Mouse (Mus musculus) layer of hippocampus, adult 8-10 months (tissue): Measurements from ENCODE around the gene Prss43. TPM values are rescaled to one million over a fixed set of nuclear protein-coding genes. Genes with fewer than 3 reads are reported as not detected.
"Not testable (repeated sequence)": the region's sequence is repeated elsewhere in the genome, so short reads cannot be mapped to it uniquely, and the experiment has no call there.

ENCODE experiments used
- DNase-seq, 2 experiments: peaks; one replicate each; pipeline ENCODE4 v3.0.0; 2022; ENCODE audit warnings: low spot score in 2 of 2
- total RNA-seq, 4 experiments: library from RNA; stranded (reverse); gene quantifications; 2 replicates each; pipeline ENCODE4 v1.2.4; 2022

Gene Prss43
- under 1 TPM in 2 of 4 experiments, not detected in 2; 0.23 to 0.39 TPM for total RNA-seq

DNA sequence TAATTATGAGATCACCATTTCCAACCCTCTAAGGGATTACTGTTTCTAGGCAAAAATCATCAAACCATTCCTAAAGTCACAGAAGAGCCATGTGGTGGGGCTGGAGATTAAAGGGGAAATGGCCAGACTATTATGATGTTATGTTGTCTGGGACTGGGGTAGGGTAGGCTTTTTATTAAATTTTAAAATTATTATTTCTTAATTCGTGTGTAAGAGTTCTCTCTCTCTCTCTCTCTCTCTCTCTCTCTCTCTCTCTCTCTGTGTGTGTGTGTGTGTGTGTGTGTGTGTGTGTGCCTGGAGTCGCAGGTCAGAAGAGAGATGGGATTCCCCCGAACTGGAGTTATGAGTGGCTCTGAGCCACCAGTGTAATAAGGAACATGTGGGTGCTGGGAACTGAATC is at the start of gene Prss43:
TSS of gene Prss43 (plus strand) at position 301 of the 400 bp plus-strand sequence.
- no peak for DNase-seq

DNA sequence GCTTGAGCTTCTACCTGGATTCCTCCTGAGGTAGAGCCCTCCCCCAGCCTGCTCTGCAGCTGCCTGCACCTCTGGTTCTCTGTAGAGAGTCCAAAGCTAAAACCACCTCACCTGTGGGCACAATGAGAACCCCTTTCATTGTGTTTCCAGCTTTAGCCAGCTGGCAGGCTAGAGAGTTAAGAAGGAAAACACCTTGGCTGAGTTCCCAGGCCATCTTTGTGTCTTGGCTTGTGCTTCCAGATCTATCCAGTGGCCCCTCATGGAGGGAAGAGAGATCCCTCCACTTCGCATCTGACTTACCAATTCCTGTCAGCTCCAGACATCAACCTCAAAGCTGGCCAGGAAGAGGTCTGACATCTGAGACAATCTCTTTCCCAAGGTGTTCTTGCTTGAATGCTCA is 48.4 kb upstream of the Prss43 start:
- no peak for DNase-seq

- no peak for DNase-seq
These were observed 47.9 kb upstream of the Prss43 start for GRCm38 (mm10) chr9:110778559-110778958.

GRCm38 (mm10) chr9:110779242-110779913 is 47.1 kb upstream of the Prss43 start:
- no peak for DNase-seq

- DNase-seq = peak; percentile 84 to 93
These were observed 45.2 kb upstream of the Prss43 start for GRCm38 (mm10) chr9:110781256-110781721.

DNA sequence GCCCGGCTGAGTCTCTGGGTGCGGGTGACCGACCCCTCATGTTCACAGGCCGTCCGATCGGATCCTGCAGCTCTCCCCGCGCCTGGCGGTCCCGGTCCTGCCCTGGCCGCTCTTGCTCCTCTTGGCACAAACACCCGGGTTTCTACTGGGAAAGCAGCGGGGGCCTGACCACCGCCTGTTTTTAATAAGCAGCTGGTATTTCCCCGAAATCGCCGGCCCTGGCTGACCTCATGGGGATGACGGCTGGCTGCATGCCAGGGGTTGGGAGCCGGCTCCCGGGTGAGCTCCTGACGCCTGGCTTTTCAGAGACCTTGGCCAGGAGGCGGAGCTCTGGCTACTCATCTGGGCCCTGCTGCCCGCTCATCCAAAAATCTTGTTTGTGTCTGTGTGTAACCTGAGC is 44.8 kb upstream of the Prss43 start:
- DNase-seq = peak; percentile 74

- no peak for DNase-seq
These were observed 42.9 kb upstream of the Prss43 start for GRCm38 (mm10) chr9:110783611-110784010.

- DNase-seq = no peak
These were observed 38.3 kb upstream of the Prss43 start for GRCm38 (mm10) chr9:110788169-110788568.

DNA sequence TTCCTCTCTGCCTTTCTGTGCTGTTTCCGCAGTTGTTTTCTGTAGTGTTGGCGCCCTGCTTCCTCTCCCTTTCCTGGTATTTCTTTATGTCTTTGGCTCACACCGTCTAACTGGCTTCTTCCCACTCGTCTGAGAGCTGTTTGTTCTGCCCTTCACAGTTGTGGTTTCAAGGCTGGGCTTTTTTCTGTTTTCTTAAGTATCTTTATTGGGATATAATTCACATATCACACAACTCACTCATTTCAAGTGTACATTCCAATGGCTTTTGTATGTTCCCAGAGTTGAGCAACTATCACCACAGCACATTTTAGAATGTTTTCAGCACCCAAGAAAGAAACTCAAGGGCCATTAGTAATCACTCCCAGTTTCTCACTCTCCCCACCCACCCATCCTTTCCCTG is 36.0 kb upstream of the Prss43 start:
- DNase-seq = no peak

DNA sequence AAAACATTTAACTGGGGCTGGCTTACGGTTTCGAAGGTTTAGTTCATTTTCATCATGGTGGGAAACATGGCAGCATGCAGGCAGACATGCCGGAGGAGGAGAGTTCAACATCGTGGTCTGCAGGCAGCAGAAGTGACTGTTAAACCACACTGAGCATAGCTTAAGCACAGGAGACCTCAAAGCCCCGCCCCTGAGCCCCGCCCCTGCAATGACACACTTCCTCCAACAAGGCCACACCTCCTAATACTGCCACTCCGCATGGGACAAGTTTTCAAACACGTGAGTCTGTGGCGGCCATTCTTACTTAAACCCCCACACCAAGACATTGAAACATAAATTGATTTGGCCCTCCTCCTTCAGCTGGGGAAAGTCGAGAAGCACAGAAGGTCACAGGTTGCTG is 29.5 kb upstream of the Prss43 start:
- DNase-seq = no peak

DNA sequence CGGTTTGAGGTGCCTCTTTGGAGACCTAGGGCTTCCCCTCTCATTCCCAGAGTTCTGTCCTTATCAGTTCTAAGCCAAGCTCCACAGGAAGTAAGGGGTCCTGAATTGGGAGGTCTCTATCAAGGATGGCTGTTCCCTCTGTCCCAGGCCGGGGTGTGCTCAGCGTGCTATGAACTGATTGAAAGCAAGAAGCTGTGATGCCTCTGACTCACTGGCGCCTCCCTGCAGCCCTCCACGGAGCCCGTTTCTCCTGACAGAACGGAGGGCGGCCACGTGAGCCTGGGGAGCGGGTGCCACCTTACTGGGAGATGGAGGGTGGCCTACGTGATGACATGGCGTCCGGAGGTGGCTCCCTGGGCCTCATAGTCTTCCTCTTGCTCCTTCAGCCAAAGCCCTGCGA is 28.6 kb upstream of the Prss43 start, which contains the start of gene Prss42:
TSS of gene Prss42 (plus strand) at position 301 of the 400 bp plus-strand sequence.
- DNase-seq = no peak

- DNase-seq = no peak
These were observed 25.5 kb upstream of the Prss43 start for GRCm38 (mm10) chr9:110800834-110801479.

GRCm38 (mm10) chr9:110803294-110803693 is 23.2 kb upstream of the Prss43 start:
- DNase-seq = no peak

- DNase-seq = no peak
These were observed 16.4 kb upstream of the Prss43 start for GRCm38 (mm10) chr9:110810051-110810450.

DNA sequence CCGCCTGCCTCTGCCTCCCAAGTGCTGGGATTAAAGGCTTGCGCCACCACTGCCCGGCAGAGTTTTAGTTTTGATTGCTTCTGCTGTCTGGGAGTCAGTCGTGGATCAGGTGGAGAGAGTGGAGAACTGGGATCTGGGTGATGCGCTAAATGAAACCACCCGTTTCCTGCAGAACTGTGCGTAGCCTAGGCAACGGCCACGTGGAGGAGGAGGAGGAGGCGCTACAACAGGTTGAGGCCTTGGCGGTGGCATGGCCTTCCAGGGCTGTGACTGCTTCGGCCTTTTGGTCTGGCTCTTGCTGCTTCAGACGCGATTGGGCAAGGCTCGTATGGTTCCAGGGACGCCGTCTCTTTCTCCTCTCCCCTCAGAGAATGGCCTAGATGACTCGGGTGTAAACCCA is 12.7 kb upstream of the Prss43 start, which contains the start of gene Prss44:
TSS of gene Prss44 (plus strand) at position 206 of the 400 bp plus-strand sequence.
- no peak for DNase-seq

DNA sequence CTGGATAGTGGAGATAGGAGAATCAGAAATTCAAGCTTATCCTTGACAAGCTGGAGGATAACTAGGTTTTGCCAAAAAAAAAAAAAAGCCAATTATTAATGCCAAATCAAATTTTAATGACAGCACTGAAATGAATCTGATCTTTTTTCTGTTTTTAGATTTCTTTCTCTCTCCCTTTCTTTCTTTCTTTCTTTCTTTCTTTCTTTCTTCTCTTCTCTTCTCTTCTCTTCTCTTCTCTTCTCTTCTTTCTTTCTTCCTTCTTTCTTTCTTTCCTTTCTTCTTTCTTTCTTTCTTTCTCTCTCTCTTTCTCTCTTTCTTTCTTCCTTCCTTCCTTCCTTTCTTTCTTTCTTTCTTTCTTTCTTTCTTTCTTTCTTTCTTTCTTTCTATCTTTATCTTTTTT is 5.9 kb upstream of the Prss43 start:
- DNase-seq = not testable (repeated sequence)

GRCm38 (mm10) chr9:110821436-110821835 is 5.1 kb upstream of the Prss43 start:
- DNase-seq = no peak

GRCm38 (mm10) chr9:110825426-110825825 is 1.1 kb upstream of the Prss43 start:
- DNase-seq = no peak

DNA sequence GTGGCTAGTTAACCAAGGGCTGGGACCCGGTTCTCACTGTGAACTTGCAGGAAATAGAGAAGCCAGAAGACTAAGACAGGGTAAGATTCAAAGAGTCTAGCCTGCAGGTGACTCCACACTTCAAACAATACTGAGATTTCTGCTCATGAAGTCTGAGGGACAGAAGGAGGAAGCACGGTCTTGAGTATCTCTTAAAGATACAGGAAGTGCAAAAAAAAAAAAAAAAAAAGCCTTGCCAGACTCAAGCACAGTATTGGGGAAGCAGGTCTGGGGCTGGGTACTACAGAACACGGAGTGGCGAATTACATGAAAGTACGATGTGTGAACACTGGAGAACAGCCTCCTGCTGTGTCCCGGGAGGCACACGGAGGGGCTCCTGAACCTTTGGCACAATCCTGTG is 658 bp upstream of the Prss43 start:
- no peak for DNase-seq

DNA sequence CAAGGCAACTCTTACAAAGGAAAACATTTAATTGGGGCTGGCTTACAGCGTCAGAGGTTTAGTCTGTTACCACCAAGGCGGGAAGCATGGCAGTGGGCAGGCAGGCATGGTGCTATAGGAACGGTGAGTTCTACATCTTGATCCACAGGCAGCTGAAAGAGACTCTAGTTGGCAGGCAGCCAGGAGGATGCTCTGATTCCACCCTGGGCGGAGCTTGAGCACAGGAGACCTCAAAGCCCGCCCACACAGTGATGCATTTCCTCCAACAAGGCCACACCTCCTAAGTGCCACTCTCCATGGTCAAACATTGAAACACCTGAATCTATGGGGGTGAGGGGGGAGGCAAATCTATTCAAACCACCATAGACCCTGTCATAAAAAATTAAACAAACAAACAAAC is 6.5 kb downstream of the Prss43 start:
- DNase-seq = no peak

- no peak for DNase-seq
These were observed 7.9 kb downstream of the Prss43 start, which contains the start of gene Prss45 for GRCm38 (mm10) chr9:110834411-110834810. TSS of gene Prss45 (plus strand) at chr9:110834588.

DNA sequence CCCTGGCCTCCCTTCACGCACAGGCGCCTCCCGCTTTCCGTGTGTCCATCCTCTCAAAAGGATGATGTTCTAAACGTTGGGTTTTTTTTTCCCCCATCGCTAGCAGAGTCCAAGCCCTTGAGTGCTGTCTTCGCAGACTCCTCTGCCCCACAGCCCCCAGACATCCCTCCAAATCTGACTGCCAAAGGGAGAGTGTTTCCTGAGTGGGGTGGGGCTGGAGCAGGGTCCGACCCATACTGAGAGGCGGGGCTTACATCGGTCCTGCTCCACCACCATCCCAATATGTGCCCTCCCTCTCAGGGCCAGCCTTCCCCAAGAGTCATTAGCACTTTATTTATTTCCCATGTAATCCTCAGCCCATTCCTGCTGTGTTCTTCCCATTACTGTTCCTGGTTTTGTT is 8.5 kb downstream of the Prss43 start:
- DNase-seq = no peak

GRCm38 (mm10) chr9:110836112-110836511 is 9.6 kb downstream of the Prss43 start:
- DNase-seq = peak; percentile 20 to 37
